Mouse (Mus musculus): Measurements from ENCODE around the gene Tmem72. TPM values are rescaled to one million over a fixed set of nuclear protein-coding genes. Genes with fewer than 3 reads are reported as not detected.

Tmem72 gene
- polyA plus RNA-seq, 1 experiment from 2014 or later, result 0.09 TPM

DNA sequence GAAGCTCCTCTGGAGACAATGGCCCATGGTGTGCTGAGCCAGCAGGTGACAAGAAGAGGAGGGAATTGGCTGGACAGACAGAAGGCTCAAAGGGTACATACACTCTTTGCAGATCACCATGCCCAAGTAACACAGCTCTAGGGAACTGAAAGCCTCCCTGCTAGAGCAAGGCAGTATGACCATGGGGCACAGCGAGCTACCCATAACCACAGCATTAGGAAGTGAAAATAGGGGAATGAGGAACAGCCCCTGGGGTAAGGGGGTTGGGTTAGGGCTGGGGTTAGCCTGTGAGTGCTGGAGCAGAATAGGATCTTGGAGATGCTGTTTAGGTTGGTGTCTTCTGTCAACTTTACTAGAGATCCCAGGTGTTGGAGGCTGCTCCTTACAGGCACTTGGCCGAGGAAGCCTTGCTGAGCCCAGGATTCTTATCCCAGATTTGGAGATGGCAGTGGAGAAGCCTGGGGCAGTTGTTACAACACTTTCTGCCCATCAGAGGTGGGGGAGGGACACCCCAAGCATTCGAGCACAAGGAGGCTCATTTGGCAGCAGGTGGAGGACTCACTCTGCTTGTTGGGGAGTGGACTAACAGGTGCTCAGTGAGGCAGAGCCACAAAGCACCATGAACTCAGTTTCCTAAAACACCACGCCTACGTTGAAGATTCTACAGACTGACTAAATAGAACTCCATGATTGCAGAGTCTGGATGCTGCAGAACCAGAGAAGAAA lies 37.0 kb downstream of the Tmem72 start:
- no peak overlapping the region for H3K4me2 ChIP-seq (replicated peaks)
- no peaks in the 10 kb centered on the region for H3K27me3 ChIP-seq
- H3K4me3 ChIP-seq, result no peak overlapping the region
- no peak overlapping the region for H3K9ac ChIP-seq
- H3K4me1 ChIP-seq, result no peaks in the 10 kb centered on the region
- H3K36me3 ChIP-seq, result no peaks in the 10 kb centered on the region
- ATAC-seq (ENCODE audit: insufficient number of reproducible peaks, insufficient read depth, low FRiP score, low TSS enrichment), result no peak
- 75% methylated on average over 5 of the region's 5 CpGs for WGBS
- H3K27ac ChIP-seq, result no peak overlapping the region
- no peaks in the 10 kb centered on the region for H3K9me3 ChIP-seq

DNA sequence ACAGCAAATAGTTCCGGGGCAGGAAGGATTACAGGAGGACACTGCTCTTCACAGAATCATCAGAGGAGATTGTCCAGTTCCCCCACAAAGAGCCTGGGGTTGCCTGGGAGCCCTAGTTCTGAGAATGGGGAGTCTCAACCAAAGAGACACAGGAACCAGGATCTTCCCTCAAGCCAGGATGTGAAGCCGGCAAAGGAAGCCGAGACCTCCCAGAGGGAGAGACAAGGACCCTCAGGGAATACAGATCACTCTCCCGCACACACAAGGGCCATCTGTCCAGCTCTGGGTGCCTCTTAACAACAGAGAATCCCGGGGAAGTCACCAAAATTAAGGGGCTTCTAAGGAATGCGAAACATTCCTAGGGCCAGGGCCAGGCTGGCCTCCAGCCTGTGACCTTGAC lies 39.4 kb downstream of the Tmem72 start:
- H3K4me2 ChIP-seq (replicated peaks), result no peak overlapping the region
- H3K36me3 ChIP-seq, result no peaks in the 10 kb centered on the region
- no peaks in the 10 kb centered on the region for H3K27me3 ChIP-seq
- H3K4me3 ChIP-seq, result no peak overlapping the region
- no peak overlapping the region for H3K27ac ChIP-seq
- no peak for ATAC-seq (ENCODE audit: insufficient number of reproducible peaks, insufficient read depth, low FRiP score, low TSS enrichment)
- peaks cover 6% of the 10 kb centered on the region; the same call in 1 of the 2 replicates for H3K4me1 ChIP-seq
- WGBS, result 38% methylated on average over 6 of the region's 6 CpGs
- H3K9me3 ChIP-seq, result no peaks in the 10 kb centered on the region
- H3K9ac ChIP-seq, result no peak overlapping the region

DNA sequence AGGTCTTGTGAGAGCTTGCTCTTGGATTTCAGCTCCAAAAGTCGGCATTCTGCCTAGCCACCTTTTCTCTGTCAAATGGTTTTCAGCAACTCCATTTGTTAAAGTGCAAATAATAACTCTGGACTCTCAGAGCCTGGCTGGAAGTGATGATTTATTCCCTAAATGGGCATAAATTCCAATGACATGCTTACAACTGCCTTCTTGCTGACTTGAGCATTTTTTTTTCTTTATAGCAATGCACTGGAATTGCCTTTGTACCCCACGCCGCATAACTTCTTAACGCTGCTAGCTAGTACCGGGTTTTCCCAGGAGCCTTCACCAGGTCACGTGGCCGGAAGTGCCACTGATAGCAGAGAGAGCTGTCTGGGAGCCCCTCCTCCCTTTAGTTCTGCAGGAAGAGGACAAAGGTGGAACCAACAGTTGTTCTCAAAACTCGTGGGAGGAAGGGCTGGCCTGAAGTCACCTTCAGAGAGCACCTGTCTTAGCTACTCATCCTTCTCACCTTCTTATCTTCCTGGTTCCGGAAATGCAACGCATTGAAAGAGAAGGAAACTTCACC lies 40.3 kb downstream of the Tmem72 start:
- Histone ChIP-seq H3K27ac (no peak overlapping the region), H3K4me2 (replicated peaks) (no peak overlapping the region), H3K9me3 (no peaks in the 10 kb centered on the region), H3K9ac (no peak overlapping the region), H3K27me3 (0 out of 2 replicates have a peak, but pooled peaks cover 4% of the 10 kb centered on the region), H3K4me3 (no peak overlapping the region), H3K36me3 (no peaks in the 10 kb centered on the region), H3K4me1 (peaks cover 6% of the 10 kb centered on the region; the same call in 1 of the 2 replicates)
- 79% methylated on average over 10 of the region's 10 CpGs for WGBS
- no peak for ATAC-seq (ENCODE audit: insufficient number of reproducible peaks, insufficient read depth, low FRiP score, low TSS enrichment)

DNA sequence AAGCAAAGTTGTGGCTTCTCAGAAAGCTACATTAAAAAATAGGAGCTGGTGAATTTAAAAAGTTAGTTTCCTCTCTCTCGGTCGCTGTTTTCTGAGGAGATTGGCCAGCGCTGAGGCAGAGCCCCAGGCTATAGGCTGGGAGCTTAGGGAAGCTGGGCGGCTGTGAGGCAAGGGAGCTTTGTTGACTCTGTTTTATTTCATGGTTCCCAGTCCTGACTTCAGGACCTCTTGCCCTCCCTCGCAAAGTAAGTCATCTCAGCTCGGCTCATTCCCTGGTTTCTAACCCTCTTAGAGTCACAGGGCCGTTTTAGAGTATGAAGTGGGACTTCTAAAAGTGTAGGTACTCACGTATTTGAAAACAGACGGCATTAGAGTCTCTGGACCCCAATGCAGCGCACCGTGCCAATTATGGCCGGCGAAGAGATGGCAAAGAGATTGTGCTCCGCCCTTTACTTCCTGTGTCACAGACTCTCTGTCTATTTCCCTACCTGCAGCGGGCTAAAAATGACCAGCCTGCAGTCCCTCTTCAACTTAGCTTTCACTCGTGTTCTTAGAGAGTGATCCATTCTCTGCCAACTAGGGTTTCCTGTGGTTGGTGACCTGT lies 42.3 kb downstream of the Tmem72 start:
- ATAC-seq (ENCODE audit: insufficient number of reproducible peaks, insufficient read depth, low FRiP score, low TSS enrichment), result no peak
- H3K36me3 ChIP-seq, result no peaks in the 10 kb centered on the region
- peak overlapping the region; percentile 26; the same call in 1 of the 2 replicates for H3K27ac ChIP-seq
- 0 out of 2 replicates have a peak, but pooled peaks cover 10% of the 10 kb centered on the region for H3K27me3 ChIP-seq
- H3K4me3 ChIP-seq, result peak overlapping the region; percentile 47
- no peaks in the 10 kb centered on the region for H3K9me3 ChIP-seq
- WGBS, result 19% methylated on average over 16 of the region's 16 CpGs
- H3K4me1 ChIP-seq, result peaks cover 6% of the 10 kb centered on the region; the same call in 1 of the 2 replicates
- peak overlapping the region; percentile 94 for H3K4me2 ChIP-seq (replicated peaks)
- H3K9ac ChIP-seq, result no peak overlapping the region

DNA sequence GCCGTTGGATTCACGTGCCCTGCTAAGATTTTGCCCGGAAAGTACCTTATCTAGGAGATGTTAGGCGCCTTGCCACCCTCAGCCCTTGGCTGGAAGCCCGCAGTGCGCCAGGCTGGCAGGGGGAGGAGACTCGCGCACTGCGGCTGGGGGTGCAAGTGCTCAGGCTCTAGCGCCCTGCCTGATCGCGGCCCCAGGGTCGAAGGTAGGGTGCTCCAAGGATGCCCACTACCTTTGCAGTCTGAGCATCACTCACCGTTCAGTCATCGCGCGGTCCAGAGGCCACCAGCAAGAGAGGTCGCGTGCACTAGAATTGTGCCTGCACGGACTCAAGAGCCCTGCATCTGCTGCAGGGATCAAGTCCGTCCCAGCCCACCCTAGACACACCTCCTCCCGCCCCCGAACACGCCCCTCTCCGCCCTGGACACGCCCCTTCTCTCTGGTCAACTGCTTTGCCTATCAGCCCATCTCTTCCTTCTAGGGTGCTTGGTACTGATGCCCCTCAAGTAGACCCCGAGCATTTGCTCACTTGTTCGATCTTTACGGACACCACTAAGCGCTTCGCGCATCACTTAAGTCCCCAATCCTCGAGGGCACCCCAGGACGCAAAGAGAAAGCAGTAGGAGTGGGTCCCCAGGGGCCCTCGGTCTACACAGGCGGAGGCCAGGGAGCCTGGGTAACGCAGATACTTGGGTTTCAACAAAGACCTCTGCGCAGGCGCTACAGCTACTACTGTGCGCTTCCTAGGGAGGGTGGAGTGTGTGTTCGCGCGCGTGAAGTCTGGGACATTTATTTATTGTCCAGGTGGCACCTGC lies 43.0 kb downstream of the Tmem72 start, which contains the start of gene Rassf4:
Rassf4 (minus strand) TSS at position 482 of the 812 bp plus-strand sequence.
- ATAC-seq (ENCODE audit: insufficient number of reproducible peaks, insufficient read depth, low FRiP score, low TSS enrichment), result peak; percentile 86

DNA sequence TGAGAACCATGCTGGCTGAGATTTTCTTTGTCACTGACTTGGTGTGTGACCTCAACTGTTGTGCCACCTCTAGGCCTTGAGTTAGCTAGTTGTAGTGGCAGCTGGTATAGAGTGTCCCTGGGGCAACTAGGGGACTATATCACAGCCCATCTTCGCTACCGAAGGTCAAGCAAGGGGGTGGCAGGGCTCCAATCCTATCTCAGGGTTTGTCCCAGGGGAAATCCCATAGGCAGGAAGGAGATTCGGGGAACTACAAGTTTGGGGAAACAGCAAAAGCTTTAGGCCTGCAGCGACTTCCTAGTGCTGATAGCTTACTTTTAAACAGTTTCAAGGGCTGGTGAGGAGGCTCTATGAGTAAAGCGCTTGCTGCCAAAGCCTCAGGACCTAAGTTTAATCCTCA lies 44.4 kb downstream of the Tmem72 start:
- H3K4me2 ChIP-seq (replicated peaks), result no peak overlapping the region
- no peaks in the 10 kb centered on the region for H3K36me3 ChIP-seq
- H3K4me1 ChIP-seq, result peaks cover 6% of the 10 kb centered on the region; the same call in 1 of the 2 replicates
- no peaks in the 10 kb centered on the region for H3K9me3 ChIP-seq
- ATAC-seq (ENCODE audit: insufficient number of reproducible peaks, insufficient read depth, low FRiP score, low TSS enrichment), result no peak
- H3K27ac ChIP-seq, result no peak overlapping the region
- no peak overlapping the region for H3K9ac ChIP-seq
- WGBS, result 72% methylated on average over 5 of the region's 5 CpGs
- H3K4me3 ChIP-seq, result no peak overlapping the region
- 0 out of 2 replicates have a peak, but pooled peaks cover 10% of the 10 kb centered on the region for H3K27me3 ChIP-seq

More for the DNA sequence above, 43.0 kb downstream of the Tmem72 start, which contains the start of gene Rassf4:
- Histone ChIP-seq H3K4me1 (peaks cover 6% of the 10 kb centered on the region; the same call in 1 of the 2 replicates), H3K27ac (peak within 1 kb of the TSS; percentile 32; the same call in 1 of the 2 replicates), H3K4me3 (peak within 1 kb of the TSS; percentile 47), H3K36me3 (no peaks in the 10 kb centered on the region), H3K9me3 (no peaks in the 10 kb centered on the region), H3K9ac (peak within 1 kb of the TSS; percentile 38), H3K27me3 (0 out of 2 replicates have a peak, but pooled peaks cover 10% of the 10 kb centered on the region), H3K4me2 (replicated peaks) (peak within 1 kb of the TSS; percentile 94)
- WGBS, result under 1% methylated on average over 44 of the region's 44 CpGs

DNA sequence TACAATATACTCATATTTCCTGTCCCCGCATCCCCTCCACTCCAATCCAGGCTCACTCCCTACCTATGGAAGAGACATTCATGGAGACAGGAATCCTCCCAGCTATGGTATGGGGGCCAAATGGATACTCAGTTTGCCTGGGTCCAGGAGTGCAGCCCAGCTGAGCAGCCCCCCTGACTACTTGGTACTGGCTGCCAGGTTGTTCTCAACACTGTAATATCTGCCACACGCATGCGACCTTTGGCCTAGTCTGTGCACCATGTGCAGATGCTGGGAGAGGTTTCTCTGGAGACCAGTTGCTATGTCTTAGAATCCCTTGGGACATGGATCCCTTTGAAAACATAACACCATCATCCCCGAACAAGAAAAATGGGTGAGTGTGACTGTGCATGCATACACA lies 44.9 kb downstream of the Tmem72 start:
- Histone ChIP-seq H3K4me2 (replicated peaks) (no peak overlapping the region; the same call in 1 of the 2 replicates), H3K36me3 (no peaks in the 10 kb centered on the region), H3K9ac (no peak overlapping the region), H3K4me1 (peaks cover 6% of the 10 kb centered on the region; the same call in 1 of the 2 replicates), H3K27me3 (0 out of 2 replicates have a peak, but pooled peaks cover 10% of the 10 kb centered on the region), H3K9me3 (no peaks in the 10 kb centered on the region), H3K4me3 (no peak overlapping the region), H3K27ac (no peak overlapping the region)
- ATAC-seq (ENCODE audit: insufficient number of reproducible peaks, insufficient read depth, low FRiP score, low TSS enrichment), result no peak
- WGBS, result 85% methylated on average over 4 of the region's 4 CpGs

DNA sequence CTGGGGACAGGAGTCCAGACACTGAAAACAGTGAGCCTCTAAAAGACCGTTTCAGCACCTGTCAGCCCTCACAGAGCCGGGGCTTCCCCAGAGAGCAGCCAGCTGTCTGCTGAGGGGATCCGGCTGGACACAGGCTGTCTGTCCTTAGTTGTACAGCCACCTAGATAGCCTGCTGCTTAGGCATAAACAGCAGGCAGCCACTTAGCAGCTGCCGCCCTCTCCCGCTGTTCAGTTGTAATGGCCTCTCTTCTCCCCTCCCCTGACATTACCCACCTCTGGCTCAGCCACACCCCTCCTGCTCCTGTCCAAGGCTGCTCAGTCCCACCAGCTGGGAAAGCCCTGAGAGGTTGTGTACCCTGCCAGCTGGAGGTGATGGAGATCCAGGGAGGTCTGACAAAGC lies 45.7 kb downstream of the Tmem72 start:
- 9% methylated on average over 5 of the region's 5 CpGs for WGBS
- Histone ChIP-seq H3K9me3 (no peaks in the 10 kb centered on the region), H3K27ac (no peak overlapping the region), H3K9ac (no peak overlapping the region), H3K4me2 (replicated peaks) (no peak overlapping the region), H3K27me3 (0 out of 2 replicates have a peak, but pooled peaks cover 10% of the 10 kb centered on the region), H3K36me3 (no peaks in the 10 kb centered on the region), H3K4me3 (no peak overlapping the region), H3K4me1 (peaks cover 6% of the 10 kb centered on the region; the same call in 1 of the 2 replicates)
- 0 out of 2 replicates have a peak, but pooled peaks have one; percentile 18 for ATAC-seq (ENCODE audit: insufficient number of reproducible peaks, insufficient read depth, low FRiP score, low TSS enrichment)

DNA sequence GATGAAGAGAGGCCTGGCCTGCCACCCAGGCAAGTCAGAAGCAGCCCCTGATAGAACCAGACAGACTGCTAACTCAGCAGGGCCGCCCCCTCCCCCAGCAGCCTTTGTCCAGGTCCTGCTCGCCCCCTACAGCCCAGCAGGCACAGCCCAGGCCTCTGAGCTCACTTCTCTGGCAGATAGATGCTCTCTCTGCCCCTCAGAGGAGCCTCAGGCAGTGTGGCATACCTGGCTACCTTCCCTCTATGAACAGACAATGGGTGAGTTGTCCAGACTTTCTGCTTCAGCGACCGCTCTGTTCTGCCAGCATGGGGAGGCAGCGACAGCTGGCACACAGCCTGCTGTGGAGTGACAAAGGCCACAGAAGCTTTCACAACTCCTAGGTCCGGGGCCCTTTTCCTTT lies 46.6 kb downstream of the Tmem72 start:
- Histone ChIP-seq H3K27ac (no peak overlapping the region), H3K36me3 (no peaks in the 10 kb centered on the region), H3K9ac (no peak overlapping the region), H3K4me2 (replicated peaks) (no peak overlapping the region), H3K4me1 (peaks cover 6% of the 10 kb centered on the region; the same call in 1 of the 2 replicates), H3K4me3 (no peak overlapping the region), H3K9me3 (no peaks in the 10 kb centered on the region), H3K27me3 (0 out of 2 replicates have a peak, but pooled peaks cover 10% of the 10 kb centered on the region)
- WGBS, result 31% methylated on average over 6 of the region's 6 CpGs
- ATAC-seq (ENCODE audit: insufficient number of reproducible peaks, insufficient read depth, low FRiP score, low TSS enrichment), result no peak

DNA sequence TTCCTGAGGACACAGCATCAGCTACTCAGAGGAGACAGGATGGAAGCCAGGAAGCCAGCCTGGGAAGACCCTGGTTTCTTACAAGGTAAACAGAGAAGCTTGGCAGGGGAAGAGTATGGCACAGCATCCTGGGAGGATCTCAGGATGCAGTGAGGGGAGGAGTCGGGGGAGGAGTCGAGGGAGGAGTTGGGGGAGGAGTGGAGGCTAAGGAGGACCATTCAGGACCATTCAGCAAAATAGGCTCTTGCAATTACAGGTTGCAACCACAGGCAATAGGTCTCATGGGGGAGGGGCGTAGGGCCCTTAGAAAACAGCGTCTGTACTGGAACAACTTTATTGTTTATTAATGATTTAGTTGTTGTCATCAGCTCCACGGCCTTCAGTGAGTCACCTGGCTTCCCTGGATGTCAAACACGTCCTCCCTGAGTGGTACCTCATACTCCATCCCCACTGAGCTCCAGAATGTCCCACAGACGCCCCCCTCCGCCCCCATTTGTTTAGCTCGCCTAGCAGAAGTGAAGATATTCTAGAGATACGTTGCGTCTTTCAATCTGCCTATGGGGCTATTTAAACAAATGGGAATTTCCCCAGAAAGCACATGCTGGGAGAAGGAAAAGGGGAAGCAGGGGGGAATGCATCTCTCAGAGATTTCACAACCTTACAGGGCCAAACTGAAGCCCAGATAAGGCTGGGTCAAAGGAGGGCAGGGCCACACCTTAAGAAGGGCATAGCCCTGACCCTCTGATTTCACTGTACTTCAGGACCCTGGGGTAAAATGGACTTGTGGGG lies 47.8 kb downstream of the Tmem72 start:
- no peak for ATAC-seq (ENCODE audit: insufficient number of reproducible peaks, insufficient read depth, low FRiP score, low TSS enrichment)
- Histone ChIP-seq H3K27me3 (0 out of 2 replicates have a peak, but pooled peaks cover 10% of the 10 kb centered on the region), H3K4me3 (no peak overlapping the region), H3K4me1 (peaks cover 6% of the 10 kb centered on the region; the same call in 1 of the 2 replicates), H3K9ac (no peak overlapping the region), H3K36me3 (no peaks in the 10 kb centered on the region), H3K9me3 (no peaks in the 10 kb centered on the region), H3K4me2 (replicated peaks) (no peak overlapping the region), H3K27ac (no peak overlapping the region)
- WGBS, result 48% methylated on average over 11 of the region's 11 CpGs
